Mouse (Mus musculus) v-Abl transformed pro-B cells (cell line): ENCODE data around the gene Lpgat1.

Source experiments
- in situ Hi-C, 2 experiments: fragments of 400-800 bp; cut with MboI; formaldehyde crosslinking; loops; one replicate each; pipeline ENCODE4 v1.15.1; 2025; ENCODE audit not compliant: unreplicated experiment in 2 of 2

The Lpgat1 gene

GRCm38 (mm10) chr1:191802820-191803655 is 85.4 kb downstream of the Lpgat1 start:
- in situ Hi-C loops = loop anchor here in 1 of 2 experiments (25.0 kb wide), 1 partner anchor 866 kb away; the partner anchor contains the start of gene Angel2

GRCm38 (mm10) chr1:191804747-191805146 is 87.1 kb downstream of the Lpgat1 start:
- in situ Hi-C loops = loop anchor here in 1 of 2 experiments (25.0 kb wide), 1 partner anchor 867 kb away; the partner anchor contains the start of gene Angel2

- in situ Hi-C loops = loop anchor here in 1 of 2 experiments (25.0 kb wide), 1 partner anchor 868 kb away; the partner anchor contains the start of gene Angel2
Measured at GRCm38 (mm10) chr1:191805788-191806187, 88.2 kb downstream of the Lpgat1 start.

GRCm38 (mm10) chr1:191806740-191807139 is 89.1 kb downstream of the Lpgat1 start:
- in situ Hi-C loops = loop anchor here in 1 of 2 experiments (25.0 kb wide), 1 partner anchor 869 kb away; the partner anchor contains the start of gene Angel2

- in situ Hi-C loops = loop anchor here in 1 of 2 experiments (25.0 kb wide), 1 partner anchor 871 kb away; the partner anchor contains the start of gene Angel2
Measured at GRCm38 (mm10) chr1:191807979-191808378, 90.3 kb downstream of the Lpgat1 start.

- in situ Hi-C loops = loop anchor here in 1 of 2 experiments (25.0 kb wide), 1 partner anchor 871 kb away; the partner anchor contains the start of gene Angel2
Measured at GRCm38 (mm10) chr1:191808688-191809223, 91.1 kb downstream of the Lpgat1 start.

- in situ Hi-C loops = loop anchor here (5.0 to 25.0 kb wide), 6 partner anchors 89 to 874 kb away; partner anchors contain the start of gene Angel2 (in 1 of the 2)
Measured at GRCm38 (mm10) chr1:191811774-191812173, 94.1 kb downstream of the Lpgat1 start.

- in situ Hi-C loops = loop anchor here (5.0 to 25.0 kb wide), 6 partner anchors 91 to 876 kb away; partner anchors contain the start of gene Angel2 (in 1 of the 2)
Measured at GRCm38 (mm10) chr1:191812949-191813691, 95.5 kb downstream of the Lpgat1 start.

GRCm38 (mm10) chr1:191814240-191814639 is 96.6 kb downstream of the Lpgat1 start:
- in situ Hi-C loops = loop anchor here (5.0 to 25.0 kb wide), 6 partner anchors 92 to 877 kb away; partner anchors contain the start of gene Angel2 (in 1 of the 2)

- in situ Hi-C loops = loop anchor here (5.0 to 25.0 kb wide), 8 partner anchors 93 to 878 kb away; partner anchors contain the start of genes Angel2 (in 1 of the 2), Dtl (in 1 of the 2) and Ints7 (in 1 of the 2)
Measured at GRCm38 (mm10) chr1:191814935-191815334, 97.3 kb downstream of the Lpgat1 start.

GRCm38 (mm10) chr1:191816596-191816995 is 99.0 kb downstream of the Lpgat1 start:
- in situ Hi-C loops = loop anchor here (5.0 to 25.0 kb wide), 5 partner anchors 239 to 879 kb away; partner anchors contain the start of genes Angel2 (in 1 of the 2), Dtl (in 1 of the 2) and Ints7 (in 1 of the 2)

GRCm38 (mm10) chr1:191817418-191818144 is 99.9 kb downstream of the Lpgat1 start:
- in situ Hi-C loops = loop anchor here (5.0 to 25.0 kb wide), 5 partner anchors 240 to 880 kb away; partner anchors contain the start of genes Angel2 (in 1 of the 2), Dtl (in 1 of the 2) and Ints7 (in 1 of the 2)

GRCm38 (mm10) chr1:191818145-191818631 is 100.6 kb downstream of the Lpgat1 start:
- in situ Hi-C loops = loop anchor here (5.0 to 25.0 kb wide), 5 partner anchors 241 to 881 kb away; partner anchors contain the start of genes Angel2 (in 1 of the 2), Dtl (in 1 of the 2) and Ints7 (in 1 of the 2)

GRCm38 (mm10) chr1:191819026-191819425 is 101.4 kb downstream of the Lpgat1 start:
- in situ Hi-C loops = loop anchor here (5.0 to 25.0 kb wide), 5 partner anchors 242 to 882 kb away; partner anchors contain the start of genes Angel2 (in 1 of the 2), Dtl (in 1 of the 2) and Ints7 (in 1 of the 2)

GRCm38 (mm10) chr1:191820951-191821325 is 103.3 kb downstream of the Lpgat1 start:
- in situ Hi-C loops = loop anchor here (10.0 to 25.0 kb wide), 3 partner anchors 884 to 1074 kb away; partner anchors contain the start of gene Angel2 (in 2 of the 2)

GRCm38 (mm10) chr1:191821326-191822091 is 103.9 kb downstream of the Lpgat1 start, which contains the start of gene Nek2:
Gene Nek2, plus strand, starts transcription at chr1:191821444.
- in situ Hi-C loops = loop anchor here (10.0 to 25.0 kb wide), 3 partner anchors 884 to 1073 kb away; partner anchors contain the start of gene Angel2 (in 2 of the 2)

GRCm38 (mm10) chr1:191829124-191829523 is 111.5 kb downstream of the Lpgat1 start:
- in situ Hi-C loops = loop anchor here (5.0 to 25.0 kb wide), 6 partner anchors 263 to 1083 kb away; partner anchors contain the start of genes Angel2 (in 1 of the 2) and Traf5 (in 1 of the 2)
